Mouse (Mus musculus) lung, adult 2 months (tissue): ENCODE results near the gene 9930021J03Rik. TPM values are rescaled to one million over a fixed set of nuclear protein-coding genes. Genes with fewer than 3 reads are reported as not detected.

Experiments
- DNase-seq: peaks from one replicate; pipeline ENCODE4 v3.0.0; 2022
- H3K4me1 ChIP-seq: fragments of 200-500 bp; 2 replicates; pipeline ENCODE4 v1.6.1; 2011; ENCODE audit warnings: low read length; ENCODE audit not compliant: control insufficient read depth, insufficient read depth
- H3K4me3 ChIP-seq: fragments of 200-500 bp; replicated peaks from 2 replicates; pipeline ENCODE3; 2011; ENCODE audit warnings: low read depth, mild to moderate bottlenecking, control low read depth, low read length; ENCODE audit errors: extremely low read depth
- CTCF ChIP-seq: fragments of 200-500 bp; IDR thresholded peaks from 2 replicates; pipeline ENCODE4 v1.5.1; 2011; ENCODE audit warnings: mild to moderate bottlenecking, low read length, control low read depth; ENCODE audit not compliant: insufficient read depth
- POLR2A ChIP-seq: fragments of 200-500 bp; IDR thresholded peaks from 2 replicates; pipeline ENCODE4 v1.6.1; 2011; ENCODE audit warnings: low read depth, mild to moderate bottlenecking, control low read depth, low read length, borderline replicate concordance; ENCODE audit errors: extremely low read depth
- WGBS: fragments of 180-500 bp; shearing (Covaris S2); methylation state at CpG from one replicate; pipeline ENCODE4 v1.1.7; 2018; 5-methylcytosine and 5-hydroxymethylcytosine counted together
- polyA plus RNA-seq: library from polyadenylated mRNA; depleted of rRNA; stranded (reverse); fragments of >200 nt; gene quantifications from 2 replicates; pipeline ENCODE4 v1.2.3, GENCODE M21; 2012

The 9930021J03Rik gene
- polyA plus RNA-seq, 1 experiment: 5.7 TPM

- H3K4me3 ChIP-seq: no peak overlapping the region
- TF ChIP-seq POLR2A (no peak), CTCF (no peak)
- 39% methylated on average over 3 of the region's 3 CpGs for WGBS
- no peak for DNase-seq
- H3K4me1 ChIP-seq: no peaks in the 10 kb centered on the region
Measured at GRCm38 (mm10) chr19:29835364-29836034, 29.7 kb upstream of the 9930021J03Rik start.

- TF ChIP-seq POLR2A: no peak
- no peak for TF ChIP-seq CTCF
- H3K4me3 ChIP-seq: no peak overlapping the region
- DNase-seq: no peak
- 72% methylated on average over 2 of the region's 2 CpGs for WGBS
- no peaks in the 10 kb centered on the region for H3K4me1 ChIP-seq
Measured at GRCm38 (mm10) chr19:29830911-29831310, 25.1 kb upstream of the 9930021J03Rik start.

DNA sequence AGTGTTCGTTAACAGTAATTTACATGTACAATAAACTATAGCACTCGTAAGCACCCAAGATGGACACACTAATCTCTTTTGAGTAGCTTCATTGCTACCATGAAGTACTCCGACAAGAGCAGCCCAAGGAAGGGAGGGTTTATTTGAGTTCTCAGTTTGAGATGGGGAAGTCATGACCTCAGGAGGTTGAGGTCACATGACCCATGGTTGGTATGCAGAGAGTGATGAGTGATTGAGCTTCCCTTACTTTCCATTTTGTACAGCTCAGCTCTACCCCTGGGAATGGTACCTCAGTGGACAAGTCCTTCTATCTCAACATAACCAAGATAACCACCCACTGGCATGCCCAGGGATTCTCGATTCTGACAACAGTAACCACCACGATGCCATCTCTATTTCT is 22.8 kb upstream of the 9930021J03Rik start:
- WGBS: 65% methylated on average over 5 of the region's 5 CpGs
- no peaks in the 10 kb centered on the region for H3K4me1 ChIP-seq
- no peak for DNase-seq
- TF ChIP-seq POLR2A (no peak), CTCF (no peak)
- H3K4me3 ChIP-seq: no peak overlapping the region

DNA sequence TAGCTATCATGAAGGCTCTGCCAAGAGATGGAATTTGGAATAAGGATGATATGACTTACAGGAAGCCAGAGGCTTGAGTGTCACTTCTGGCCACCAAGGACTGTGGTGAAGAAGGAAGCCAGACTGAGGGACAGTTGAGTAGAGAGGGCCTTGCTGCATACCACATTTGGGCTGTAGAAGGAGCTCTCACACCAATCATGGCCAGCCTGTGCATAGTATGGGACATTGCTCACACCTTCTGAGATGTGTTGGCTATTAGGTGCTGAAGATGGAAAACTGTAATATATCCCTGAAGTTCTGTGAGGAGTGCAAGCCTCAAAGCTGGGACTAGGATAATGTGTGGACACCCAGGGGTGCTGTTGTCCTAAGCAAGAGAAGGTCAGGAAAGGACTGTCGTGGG is 20.9 kb upstream of the 9930021J03Rik start:
- 59% methylated on average over 1 of the region's 1 CpGs for WGBS
- TF ChIP-seq CTCF (peak; percentile 58), POLR2A (no peak)
- H3K4me1 ChIP-seq: no peaks in the 10 kb centered on the region
- no peak overlapping the region for H3K4me3 ChIP-seq
- DNase-seq: no peak

- no peaks in the 10 kb centered on the region for H3K4me1 ChIP-seq
- no peak for DNase-seq
- WGBS: 22% methylated on average over 2 of the region's 2 CpGs
- no peak for TF ChIP-seq POLR2A
- TF ChIP-seq CTCF: no peak
- H3K4me3 ChIP-seq: no peak overlapping the region
Measured at GRCm38 (mm10) chr19:29825003-29825402, 19.2 kb upstream of the 9930021J03Rik start.

GRCm38 (mm10) chr19:29824034-29824700 is 18.4 kb upstream of the 9930021J03Rik start:
- TF ChIP-seq POLR2A: no peak
- TF ChIP-seq CTCF: peak; percentile 65
- DNase-seq: peak; percentile 47
- H3K4me1 ChIP-seq: no peaks in the 10 kb centered on the region
- H3K4me3 ChIP-seq: no peak overlapping the region
- WGBS: 51% methylated on average over 6 of the region's 6 CpGs

DNA sequence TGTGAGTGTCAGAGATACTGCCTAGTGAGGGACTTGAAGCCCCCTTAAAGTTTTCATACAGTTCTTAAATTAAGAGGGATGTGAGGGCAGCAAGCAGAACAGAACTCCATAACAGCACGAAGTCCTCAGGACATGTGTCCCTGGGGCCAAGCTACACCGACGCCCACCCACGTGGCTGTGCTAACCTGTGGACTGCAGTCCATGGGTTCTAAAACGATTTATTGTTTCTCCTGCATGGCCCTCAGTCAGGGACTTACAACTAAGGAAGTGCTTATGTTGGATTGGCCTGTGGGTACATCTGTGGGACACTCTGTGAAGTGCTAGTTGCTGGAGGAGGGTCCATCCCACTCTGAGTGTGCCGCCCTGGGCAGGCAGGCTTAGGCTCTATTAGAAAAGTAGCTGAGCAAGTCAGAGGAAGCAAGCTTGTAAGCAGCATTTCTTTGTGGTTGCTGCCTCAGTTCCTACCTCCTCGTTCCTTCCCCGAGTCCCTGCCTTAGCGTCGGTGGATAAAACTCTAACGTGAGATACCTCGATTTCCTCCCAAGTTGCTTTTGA is 17.7 kb upstream of the 9930021J03Rik start:
- 65% methylated on average over 12 of the region's 12 CpGs for WGBS
- Histone ChIP-seq H3K4me3 (no peak overlapping the region), H3K4me1 (no peaks in the 10 kb centered on the region)
- DNase-seq: no peak
- TF ChIP-seq CTCF (no peak), POLR2A (no peak)

DNA sequence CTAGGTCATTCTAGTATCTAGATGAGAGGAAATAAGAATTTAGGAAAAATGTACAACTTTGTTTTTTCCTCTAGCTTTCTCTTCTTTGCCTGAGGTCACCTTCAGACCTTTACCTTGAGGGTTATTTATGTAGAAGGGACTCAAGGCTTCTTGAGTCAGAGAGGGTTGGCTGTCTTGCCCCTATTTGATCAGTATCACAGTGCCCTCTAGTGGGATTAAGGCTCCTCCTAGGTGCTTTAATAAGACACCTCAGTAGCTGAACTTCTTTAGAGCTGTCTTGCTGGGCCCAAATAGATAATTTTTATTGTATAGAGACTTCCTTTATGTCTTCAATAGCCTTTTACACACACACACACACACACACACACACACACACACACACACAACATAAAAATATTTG is 15.2 kb upstream of the 9930021J03Rik start:
- no peaks in the 10 kb centered on the region for H3K4me1 ChIP-seq
- TF ChIP-seq CTCF: no peak
- no peak for TF ChIP-seq POLR2A
- DNase-seq: no peak
- no peak overlapping the region for H3K4me3 ChIP-seq

DNA sequence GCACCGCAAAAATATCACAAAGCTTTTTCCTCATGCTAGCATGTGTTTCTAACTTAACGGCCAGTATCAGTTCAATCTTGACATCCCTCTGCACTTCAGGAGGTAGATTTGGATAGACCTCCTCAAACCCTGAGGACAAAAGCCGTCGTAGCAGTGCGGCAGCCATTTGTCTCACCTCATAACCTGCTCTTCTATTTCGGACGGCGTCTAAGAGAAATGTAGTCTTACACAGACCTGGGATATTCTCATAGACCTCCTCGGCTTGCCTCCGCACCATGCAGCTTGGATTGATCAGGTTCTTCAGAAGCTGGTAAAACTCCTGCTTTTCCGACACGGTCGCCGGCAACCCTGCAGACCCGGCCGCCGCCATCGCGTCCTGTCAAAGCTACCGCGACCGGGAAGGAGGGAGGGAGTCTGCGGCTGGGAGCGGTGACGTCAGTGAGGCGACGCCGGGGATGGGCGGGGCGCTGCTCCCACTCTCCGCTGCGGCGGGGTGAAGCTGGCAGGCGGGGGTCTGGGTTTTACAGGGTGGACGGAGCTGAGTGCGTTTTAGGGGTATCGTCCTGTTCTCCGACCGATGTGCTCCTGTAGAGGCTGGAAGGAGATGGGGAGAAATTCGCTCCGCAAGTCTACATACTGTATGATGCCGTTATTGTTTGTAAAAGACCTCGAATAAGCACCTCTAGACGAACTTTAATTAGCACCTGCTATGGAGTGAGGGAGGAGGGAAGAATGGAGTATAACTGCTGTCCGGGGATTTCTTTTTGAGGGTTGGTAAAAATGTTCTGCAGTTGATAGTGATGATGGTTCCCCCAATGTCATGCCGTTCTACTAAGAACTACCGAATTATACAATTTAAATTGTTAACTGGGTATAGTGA is 7.0 kb upstream of the 9930021J03Rik start, which contains the start of gene Ranbp6:
Gene Ranbp6, minus strand, starts transcription at position 394 of the 880 bp plus-strand sequence.
- WGBS: under 1% methylated on average over 47 of the region's 47 CpGs
- TF ChIP-seq CTCF: no peak
- TF ChIP-seq POLR2A: peak; percentile 77; the same call in 1 of the 2 replicates
- peak within 1 kb of the TSS; percentile 97 for H3K4me3 ChIP-seq
- peak; percentile 94 for DNase-seq
- H3K4me1 ChIP-seq: peaks cover 8% of the 10 kb centered on the region
